Mouse (Mus musculus) embryo, embryonic 9.5 days (tissue): ENCODE data around the gene Aak1.

ENCODE experiments used
- DNase-seq: peaks from one replicate; pipeline ENCODE4 v3.0.0-alpha.2; 2017; ENCODE audit errors: extremely low spot score

The Aak1 gene

GRCm38 (mm10) chr6:86848915-86849644 lies at the start of gene Aak1:
Aak1 (plus strand) TSS chr6:86849517.
- DNase-seq = peak; percentile 92

DNA sequence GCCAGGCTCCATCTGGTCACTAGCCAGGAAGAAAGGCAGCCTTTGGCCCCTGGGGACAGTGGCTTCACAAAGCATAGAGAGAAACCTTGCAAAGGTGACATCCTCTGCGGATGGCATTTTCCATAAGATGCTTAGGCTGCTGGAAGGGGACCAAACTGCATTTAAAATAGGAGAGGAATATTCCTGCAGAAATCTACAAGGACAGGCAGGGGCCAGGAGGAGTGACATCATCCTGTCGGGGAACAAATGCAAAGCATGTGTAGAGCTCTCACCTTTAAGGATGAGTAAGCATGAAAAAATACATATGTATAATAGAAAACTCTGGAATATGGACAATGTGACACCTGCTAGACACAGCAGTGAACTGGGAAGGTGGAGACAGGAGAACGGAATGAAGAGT lies 48.9 kb upstream of the Aak1 start:
- no peak for DNase-seq

- DNase-seq = no peak
Measured at GRCm38 (mm10) chr6:86801431-86801830, 47.9 kb upstream of the Aak1 start.

- no peak for DNase-seq
Measured at GRCm38 (mm10) chr6:86804646-86805045, 44.7 kb upstream of the Aak1 start.

GRCm38 (mm10) chr6:86806455-86807086 lies 42.7 kb upstream of the Aak1 start:
- peak; percentile 59 for DNase-seq

- no peak for DNase-seq
Measured at GRCm38 (mm10) chr6:86812919-86813318, 36.4 kb upstream of the Aak1 start.

DNA sequence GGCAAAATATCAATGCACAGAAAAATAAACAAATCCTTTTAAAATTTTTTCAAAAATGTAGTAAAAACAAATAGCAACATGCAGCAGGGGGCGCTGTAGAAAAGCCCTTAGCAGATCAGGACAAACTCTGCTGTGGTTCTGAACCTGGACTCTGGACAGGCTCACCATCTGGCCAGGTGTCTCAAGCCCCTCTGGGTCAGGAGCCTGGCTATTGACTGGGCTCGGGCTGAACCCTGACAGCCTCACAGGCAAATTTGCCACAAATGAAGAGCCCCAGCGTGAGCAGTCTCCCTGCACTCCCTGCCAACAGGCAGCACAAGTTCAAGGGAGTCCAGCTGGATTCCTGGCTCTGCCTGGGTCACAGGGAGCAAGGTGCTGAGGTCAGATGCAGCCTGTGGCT lies 36.0 kb upstream of the Aak1 start:
- no peak for DNase-seq

- DNase-seq = no peak
Measured at GRCm38 (mm10) chr6:86814926-86815325, 34.4 kb upstream of the Aak1 start.

DNA sequence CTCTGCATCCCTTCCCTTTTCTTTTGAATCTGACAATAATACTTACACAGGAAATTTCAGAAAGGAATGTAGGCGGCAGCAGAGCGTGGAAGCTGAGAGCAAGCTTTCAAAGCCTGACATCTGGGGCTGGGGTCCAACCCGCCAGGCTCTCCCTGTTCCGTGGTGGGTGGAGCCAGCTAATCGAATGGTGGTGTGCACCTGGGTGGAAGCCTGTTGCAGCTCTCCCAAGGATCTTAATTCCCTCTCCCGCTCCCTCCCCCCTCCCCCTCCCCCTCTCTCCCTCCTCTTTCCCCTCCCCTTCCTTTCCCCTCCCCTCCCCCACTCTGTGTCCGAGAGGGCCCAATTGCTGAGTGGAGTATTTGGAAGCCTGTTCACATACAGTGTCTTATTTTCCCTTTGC lies 33.9 kb upstream of the Aak1 start:
- DNase-seq = peak; percentile 34

GRCm38 (mm10) chr6:86816586-86816985 lies 32.7 kb upstream of the Aak1 start:
- peak; percentile 51 for DNase-seq

DNA sequence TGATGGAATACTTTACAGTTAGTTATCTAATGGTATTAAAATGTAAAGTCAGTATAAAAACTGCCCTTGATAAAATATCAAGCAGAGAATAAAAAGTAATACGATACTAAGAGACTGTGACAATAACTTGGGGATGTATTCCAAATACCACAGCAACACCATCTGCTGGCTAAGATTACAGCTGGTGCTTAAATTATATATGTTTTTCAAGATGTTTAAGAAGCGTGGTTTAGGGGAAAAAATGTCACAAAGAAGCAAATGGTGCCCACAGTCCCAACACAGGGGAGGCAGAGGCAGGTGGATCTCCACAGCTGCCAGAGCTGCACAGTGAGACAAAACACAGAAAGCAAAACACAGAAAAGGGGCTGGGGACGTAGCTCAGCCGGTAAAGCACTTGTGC lies 30.4 kb upstream of the Aak1 start:
- no peak for DNase-seq

- DNase-seq = no peak
Measured at GRCm38 (mm10) chr6:86819926-86820325, 29.4 kb upstream of the Aak1 start.

DNA sequence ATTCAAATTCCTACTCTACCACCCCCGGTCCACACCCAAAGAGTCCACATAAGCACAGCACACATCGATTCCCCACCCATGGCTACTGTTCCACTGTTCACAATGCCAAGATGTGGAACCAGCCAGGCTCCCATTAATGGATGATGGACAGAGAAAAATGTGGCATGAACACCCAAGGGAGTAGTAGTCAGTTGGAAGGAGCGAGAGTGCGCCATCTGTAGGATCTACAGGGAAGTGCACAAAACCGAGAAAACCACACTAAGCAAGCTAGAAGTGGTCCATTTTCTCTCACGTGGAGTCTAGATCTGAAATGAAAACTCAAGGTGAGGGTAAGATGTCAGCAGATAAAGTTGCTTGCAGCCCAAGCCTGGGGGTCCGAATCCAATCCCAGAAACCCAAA lies 28.6 kb upstream of the Aak1 start:
- no peak for DNase-seq

DNA sequence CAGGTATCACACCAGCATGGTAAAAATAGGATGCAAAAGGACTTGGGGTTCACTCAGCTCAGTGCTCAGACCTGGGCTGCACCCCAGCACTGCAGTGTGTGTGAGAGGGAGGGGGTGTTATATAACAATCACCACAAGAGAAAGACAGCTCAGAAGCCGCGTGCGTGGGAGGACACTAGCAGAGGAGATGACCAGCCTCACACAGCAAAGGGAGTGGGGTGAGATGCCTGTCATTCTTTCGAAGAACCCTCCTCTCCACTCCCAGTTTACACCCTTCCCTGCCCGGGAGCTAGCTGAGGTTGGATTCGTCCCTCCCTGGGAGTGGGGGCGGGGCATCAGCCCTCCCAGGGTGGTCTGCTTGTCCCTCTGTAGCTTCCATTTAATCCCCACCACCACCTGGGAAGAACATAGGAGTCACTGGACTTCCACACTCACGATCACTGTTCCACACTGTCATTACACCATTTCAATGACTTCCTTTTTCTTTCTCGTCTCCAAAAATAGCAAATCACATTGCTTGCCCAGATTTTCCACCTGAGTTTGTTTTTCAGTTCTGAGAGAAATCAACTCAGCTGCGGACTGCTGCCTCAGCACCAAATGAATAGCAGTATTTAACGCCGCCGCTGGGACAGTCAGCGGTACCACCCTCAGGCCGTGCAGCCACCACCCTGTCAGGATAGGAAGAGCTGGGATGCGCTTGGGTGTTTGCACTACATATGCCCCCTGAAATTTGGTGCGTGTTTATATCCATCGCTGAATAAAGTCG lies 26.8 kb upstream of the Aak1 start:
- DNase-seq = peak; percentile 35

GRCm38 (mm10) chr6:86823051-86823431 lies 26.3 kb upstream of the Aak1 start:
- no peak for DNase-seq

GRCm38 (mm10) chr6:86823824-86824223 lies 25.5 kb upstream of the Aak1 start:
- DNase-seq = no peak

DNA sequence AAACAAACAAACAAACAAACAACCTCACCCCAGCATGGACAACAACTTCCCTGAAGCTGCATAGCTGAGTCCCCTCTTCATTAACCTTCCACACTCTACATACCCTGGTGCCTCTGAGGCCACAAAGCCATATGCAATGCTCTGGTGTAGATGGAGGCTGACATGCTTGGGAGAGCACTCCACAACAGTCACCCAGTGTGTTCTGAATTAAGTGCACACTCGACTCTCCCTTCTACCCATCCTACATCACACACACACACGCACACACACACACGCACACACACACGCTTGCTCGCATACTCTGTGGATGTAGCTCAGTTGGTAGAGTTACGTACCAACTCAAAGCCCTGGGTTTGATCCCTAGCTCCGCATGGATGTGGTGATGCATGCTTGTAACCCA lies 24.9 kb upstream of the Aak1 start:
- DNase-seq = no peak

DNA sequence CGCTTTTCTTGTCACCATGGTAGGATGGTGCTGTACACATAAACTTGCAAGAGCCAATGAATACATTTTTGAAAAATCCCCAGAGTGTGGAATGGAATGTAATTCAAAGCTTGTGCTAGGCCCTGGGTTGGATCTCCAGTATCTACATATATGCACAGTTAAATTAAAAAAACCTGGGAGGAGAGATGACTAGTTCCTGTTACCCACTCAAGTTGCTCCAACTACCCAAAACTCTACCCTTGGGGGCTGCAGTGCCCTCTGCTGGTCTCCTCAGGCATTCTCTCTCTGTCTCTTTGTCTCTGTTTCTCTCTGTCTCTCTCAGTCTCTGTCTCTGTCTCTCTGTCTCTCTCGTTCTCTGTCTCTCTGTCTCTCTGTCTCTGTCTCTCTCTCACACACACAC lies 21.9 kb upstream of the Aak1 start:
- no peak for DNase-seq

DNA sequence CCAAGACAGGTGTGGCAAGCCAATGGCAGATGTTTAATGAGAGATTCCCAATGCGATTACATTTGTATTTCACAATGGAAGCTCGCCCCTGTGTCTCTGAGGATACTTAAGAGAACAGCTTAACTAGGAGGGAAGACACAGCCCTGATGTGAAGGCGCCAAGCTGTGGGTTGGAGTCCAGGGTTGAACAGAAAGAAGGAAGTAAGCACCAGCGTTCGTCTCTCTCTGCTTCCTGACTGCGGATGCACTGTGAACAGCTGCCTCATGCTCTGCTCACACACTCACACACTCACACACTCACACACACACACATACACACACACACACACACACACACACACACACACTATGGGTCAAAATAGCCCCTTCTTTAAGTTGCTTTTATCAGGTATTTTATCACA lies 19.5 kb upstream of the Aak1 start:
- DNase-seq = no peak

DNA sequence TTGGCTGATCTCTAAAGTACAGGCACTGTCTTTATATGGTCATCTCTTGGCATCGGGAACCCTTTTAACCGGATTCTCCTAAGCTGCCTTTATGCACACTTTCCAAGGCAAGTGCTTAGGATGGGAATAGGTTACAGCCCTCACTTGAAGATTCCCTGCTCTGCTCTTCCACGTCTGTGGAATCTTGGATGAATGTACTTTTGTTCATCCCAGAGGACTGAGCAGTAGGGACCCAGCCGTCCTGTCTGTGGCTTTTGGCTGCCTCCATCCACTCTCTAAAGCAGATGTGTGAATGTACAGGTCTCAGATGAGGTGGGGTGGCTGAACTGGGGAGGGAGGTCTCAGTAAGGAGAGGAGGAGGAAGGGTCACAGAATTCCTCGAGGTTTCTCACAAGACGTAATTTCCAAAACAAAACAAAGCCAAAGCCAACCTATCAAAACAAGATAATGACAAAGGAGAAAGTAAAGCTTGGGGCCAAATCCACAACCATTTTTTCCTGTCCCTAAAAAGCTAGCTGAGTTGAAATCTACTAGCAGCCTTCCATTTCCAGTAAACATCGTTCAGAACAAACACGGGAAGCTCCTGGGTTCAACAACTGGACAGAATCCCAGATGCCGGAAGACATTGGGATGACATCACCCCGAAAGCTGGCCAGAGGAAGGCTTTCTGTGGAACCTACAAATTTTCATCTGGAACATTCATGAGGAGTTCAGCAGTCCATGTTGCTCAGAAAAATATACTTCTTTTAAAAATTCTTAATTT lies 18.4 kb upstream of the Aak1 start:
- DNase-seq = no peak

DNA sequence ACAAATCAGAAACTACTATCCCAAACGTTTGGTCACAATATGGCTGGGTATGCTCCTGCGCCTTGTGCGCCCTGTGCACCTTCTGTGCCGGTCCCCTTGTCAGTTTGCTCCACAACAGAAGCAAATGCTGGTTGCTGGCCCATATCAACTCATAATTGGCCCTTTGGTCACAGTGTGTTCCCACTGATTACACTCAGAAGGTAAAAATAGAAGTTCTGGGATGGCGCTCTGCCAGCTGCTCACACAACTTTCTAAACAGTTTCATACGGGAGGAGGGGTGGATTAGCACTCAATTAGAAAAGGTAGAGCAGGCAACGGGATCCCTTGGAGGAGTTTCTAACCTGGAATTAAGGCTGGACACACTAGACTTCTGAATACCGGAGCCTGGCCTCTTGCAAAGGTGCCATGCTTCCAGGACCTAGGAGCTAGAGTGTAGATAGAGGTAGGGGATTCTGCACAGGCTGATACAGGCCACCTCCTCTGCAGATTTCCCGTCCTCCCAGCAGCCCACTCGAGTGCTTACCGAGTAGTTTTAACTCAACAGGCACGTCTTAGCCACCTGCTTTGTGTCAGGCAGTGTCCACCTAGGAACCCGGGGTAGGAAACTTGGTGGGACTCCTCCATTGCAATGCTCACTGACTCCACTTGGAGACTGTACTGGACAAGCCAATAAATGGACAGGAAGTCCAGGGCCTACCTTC lies 16.4 kb upstream of the Aak1 start:
- DNase-seq = no peak

GRCm38 (mm10) chr6:86839089-86839488 lies 10.2 kb upstream of the Aak1 start:
- no peak for DNase-seq
